Mouse (Mus musculus) heart, embryonic 12.5 days (tissue): ENCODE results near the gene Klf9. TPM values are rescaled to one million over a fixed set of nuclear protein-coding genes. Genes with fewer than 3 reads are reported as not detected.

Experiments
- ATAC-seq: fragments of 200-750 bp; cut with Nextera tagmentation; 2 replicates; pipeline ENCODE4 v1.8.0; 2017; ENCODE audit warnings: moderate TSS enrichment, moderate library complexity; ENCODE audit not compliant: insufficient number of reproducible peaks, low FRiP score
- H3K27ac ChIP-seq: fragments of 300-500 bp; sonication (generic); 2 replicates; pipeline ENCODE4 v1.5.1; 2016; ENCODE audit warnings: mild to moderate bottlenecking, moderate library complexity; ENCODE audit not compliant: poor library complexity, severe bottlenecking
- H3K27me3 ChIP-seq: fragments of 300-500 bp; sonication (generic); replicated peaks from 2 replicates; pipeline ENCODE4 v1.6.1; 2016; ENCODE audit warnings: mild to moderate bottlenecking, moderate library complexity
- H3K36me3 ChIP-seq: fragments of 300-500 bp; sonication (generic); 2 replicates; pipeline ENCODE4 v1.6.1; 2016; ENCODE audit warnings: mild to moderate bottlenecking, moderate library complexity
- H3K4me1 ChIP-seq: fragments of 300-500 bp; sonication (generic); replicated peaks from 2 replicates; pipeline ENCODE4 v1.6.1; 2016; ENCODE audit warnings: mild to moderate bottlenecking
- H3K4me2 ChIP-seq: fragments of 300-500 bp; sonication (generic); 2 replicates; pipeline ENCODE4 v1.6.1; 2016; ENCODE audit warnings: mild to moderate bottlenecking, moderate library complexity
- H3K4me3 ChIP-seq: fragments of 300-500 bp; sonication (generic); 2 replicates; pipeline ENCODE4 v1.5.1; 2016; ENCODE audit warnings: mild to moderate bottlenecking
- H3K9ac ChIP-seq: fragments of 300-500 bp; sonication (generic); 2 replicates; pipeline ENCODE4 v1.6.1; 2016; ENCODE audit warnings: mild to moderate bottlenecking, moderate library complexity
- H3K9me3 ChIP-seq: fragments of 300-500 bp; sonication (generic); replicated peaks from 2 replicates; pipeline ENCODE4 v1.6.1; 2016; ENCODE audit warnings: mild to moderate bottlenecking, moderate library complexity
- WGBS: fragments of 180-500 bp; shearing (Covaris S2); methylation state at CpG from one replicate; pipeline ENCODE4 v1.1.7; 2016; 5-methylcytosine and 5-hydroxymethylcytosine counted together
- polyA plus RNA-seq: library from polyadenylated mRNA; unstranded; fragments of >200 nt; fragmentation: Nextera tagmentation; extraction: Ambion mirVana; gene quantifications from 2 replicates; pipeline ENCODE4 v1.2.1, GENCODE M21; 2016

The Klf9 gene
- polyA plus RNA-seq, 1 experiment from 2014 or later: 2.1 TPM

DNA sequence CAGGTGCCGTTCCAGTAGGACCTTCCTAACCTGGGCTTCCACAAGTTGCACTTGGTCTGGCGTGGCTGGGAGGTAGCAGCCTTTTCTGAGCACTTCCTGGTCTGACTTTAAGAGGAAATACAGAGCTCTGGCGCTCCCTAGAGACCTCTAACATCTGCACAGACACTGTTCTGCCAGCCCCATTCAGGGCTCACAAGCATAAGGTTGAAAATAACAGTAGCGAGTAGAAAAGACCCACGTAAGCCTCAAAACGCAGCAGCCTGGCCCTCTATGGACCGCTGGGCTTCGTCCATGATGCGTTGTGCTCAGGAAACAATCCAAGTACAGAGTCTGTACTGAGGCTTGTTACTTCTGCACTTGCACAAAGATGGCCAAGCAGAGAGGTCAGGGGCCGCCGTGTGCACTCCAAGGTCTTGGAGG is 10.6 kb downstream of the Klf9 start:
- H3K27me3 ChIP-seq: no peaks in the 10 kb centered on the region
- peak; percentile 66; the same call in 1 of the 2 replicates for ATAC-seq
- H3K4me2 ChIP-seq: peak overlapping the region; percentile 54
- no peaks in the 10 kb centered on the region for H3K36me3 ChIP-seq
- H3K27ac ChIP-seq: no peak overlapping the region
- no peaks in the 10 kb centered on the region for H3K9me3 ChIP-seq
- H3K4me1 ChIP-seq: peaks cover 21% of the 10 kb centered on the region
- no peak overlapping the region for H3K9ac ChIP-seq
- no peak overlapping the region for H3K4me3 ChIP-seq
- WGBS: 21% methylated on average over 11 of the region's 11 CpGs

DNA sequence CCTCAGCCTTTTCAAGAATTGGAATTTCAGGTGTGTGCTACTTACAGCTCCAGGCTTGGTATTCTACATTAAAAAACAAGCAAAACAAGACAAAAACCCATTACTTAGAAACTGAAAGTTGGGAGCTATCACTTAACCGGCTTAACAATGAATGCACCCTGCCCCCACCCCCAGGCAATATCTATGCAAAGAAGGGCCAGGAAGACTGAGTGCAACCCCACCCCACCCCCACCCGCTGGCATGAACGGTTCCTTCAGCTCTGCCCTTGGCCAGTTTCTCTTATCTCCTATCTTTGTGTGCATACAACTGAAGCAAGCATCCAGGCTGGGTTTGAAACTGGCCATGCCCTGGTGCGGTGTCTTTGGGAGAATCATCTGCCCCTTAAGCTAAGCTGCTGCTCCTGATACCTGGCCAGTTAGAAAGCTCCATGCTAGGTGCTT is 11.2 kb downstream of the Klf9 start:
- H3K9ac ChIP-seq: no peak overlapping the region
- H3K9me3 ChIP-seq: no peaks in the 10 kb centered on the region
- WGBS: 10% methylated on average over 4 of the region's 4 CpGs
- no peaks in the 10 kb centered on the region for H3K27me3 ChIP-seq
- no peaks in the 10 kb centered on the region for H3K36me3 ChIP-seq
- ATAC-seq: peak; percentile 59; the same call in 1 of the 2 replicates
- peaks cover 21% of the 10 kb centered on the region for H3K4me1 ChIP-seq
- no peak overlapping the region for H3K27ac ChIP-seq
- no peak overlapping the region for H3K4me3 ChIP-seq
- H3K4me2 ChIP-seq: peak overlapping the region; percentile 54

DNA sequence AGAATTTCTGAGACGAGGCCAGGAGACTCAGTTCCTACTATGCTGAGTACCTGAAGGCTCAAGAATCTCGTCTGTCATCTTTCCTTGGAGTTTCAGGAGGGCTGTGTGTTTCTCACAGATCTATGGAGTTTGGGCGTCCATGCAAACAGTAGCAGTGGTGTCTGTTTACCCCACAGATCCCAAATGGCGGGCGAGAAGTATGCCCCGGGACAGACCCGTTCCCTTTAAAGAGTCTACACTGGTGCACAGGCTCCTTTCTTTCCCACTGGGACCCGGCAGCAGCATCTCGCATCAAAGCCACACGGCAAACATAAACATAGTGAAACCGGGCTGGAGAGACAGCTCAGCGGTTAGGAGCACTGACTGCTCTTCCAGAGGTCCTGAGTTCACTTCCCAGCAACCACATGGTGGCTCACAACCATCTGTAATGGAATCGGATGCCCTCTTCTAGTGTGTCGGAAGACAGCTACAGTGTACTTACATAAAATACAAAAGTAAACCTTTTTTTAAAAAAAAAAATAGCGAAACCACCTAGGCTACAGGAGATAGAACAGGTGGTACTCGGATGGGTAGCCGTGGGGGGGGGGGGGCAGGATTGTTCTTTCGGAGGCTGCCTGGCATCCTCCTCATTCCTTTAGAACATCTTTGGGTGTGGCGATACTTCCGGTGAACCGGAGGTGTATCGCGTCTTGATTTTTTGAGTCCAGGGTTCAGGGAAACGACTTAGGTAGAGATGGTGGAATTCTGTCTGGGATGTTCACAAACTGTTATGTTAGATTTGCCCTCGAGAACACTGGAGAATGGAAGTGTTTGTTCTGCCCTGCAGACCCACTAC is 12.0 kb downstream of the Klf9 start:
- H3K4me3 ChIP-seq: no peak overlapping the region
- H3K36me3 ChIP-seq: no peaks in the 10 kb centered on the region
- H3K9ac ChIP-seq: no peak overlapping the region
- H3K4me1 ChIP-seq: peaks cover 21% of the 10 kb centered on the region
- H3K27ac ChIP-seq: no peak overlapping the region
- H3K27me3 ChIP-seq: no peaks in the 10 kb centered on the region
- ATAC-seq: no peak
- WGBS: 61% methylated on average over 25 of the region's 25 CpGs
- peak overlapping the region; percentile 54; the same call in 1 of the 2 replicates for H3K4me2 ChIP-seq
- no peaks in the 10 kb centered on the region for H3K9me3 ChIP-seq

DNA sequence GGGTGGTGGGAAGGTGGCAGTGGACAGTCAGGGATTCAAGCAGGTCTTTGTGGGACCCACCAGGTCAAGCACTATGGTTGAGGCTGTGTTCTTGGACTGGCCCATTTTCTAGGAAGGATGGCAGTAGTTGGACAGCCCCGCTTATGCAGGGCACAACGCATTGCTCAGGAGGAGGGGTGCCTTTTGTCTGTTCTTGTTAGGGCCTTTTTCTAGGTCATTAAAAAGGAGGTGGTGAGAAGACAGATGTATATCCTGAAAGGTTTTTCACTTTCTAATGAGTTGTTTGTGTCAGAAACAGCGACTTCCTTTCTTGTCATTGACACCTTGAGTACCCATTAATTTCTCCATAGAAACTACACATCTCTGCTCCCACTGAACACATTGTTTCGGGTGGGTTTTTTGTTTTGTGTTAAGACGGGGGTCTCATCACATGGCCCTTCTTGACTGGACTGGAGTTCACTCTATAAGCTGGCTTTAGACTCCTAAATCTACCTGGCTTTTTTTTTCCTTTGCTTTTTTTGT is 12.6 kb downstream of the Klf9 start:
- WGBS: 83% methylated on average over 5 of the region's 5 CpGs
- H3K36me3 ChIP-seq: no peaks in the 10 kb centered on the region

DNA sequence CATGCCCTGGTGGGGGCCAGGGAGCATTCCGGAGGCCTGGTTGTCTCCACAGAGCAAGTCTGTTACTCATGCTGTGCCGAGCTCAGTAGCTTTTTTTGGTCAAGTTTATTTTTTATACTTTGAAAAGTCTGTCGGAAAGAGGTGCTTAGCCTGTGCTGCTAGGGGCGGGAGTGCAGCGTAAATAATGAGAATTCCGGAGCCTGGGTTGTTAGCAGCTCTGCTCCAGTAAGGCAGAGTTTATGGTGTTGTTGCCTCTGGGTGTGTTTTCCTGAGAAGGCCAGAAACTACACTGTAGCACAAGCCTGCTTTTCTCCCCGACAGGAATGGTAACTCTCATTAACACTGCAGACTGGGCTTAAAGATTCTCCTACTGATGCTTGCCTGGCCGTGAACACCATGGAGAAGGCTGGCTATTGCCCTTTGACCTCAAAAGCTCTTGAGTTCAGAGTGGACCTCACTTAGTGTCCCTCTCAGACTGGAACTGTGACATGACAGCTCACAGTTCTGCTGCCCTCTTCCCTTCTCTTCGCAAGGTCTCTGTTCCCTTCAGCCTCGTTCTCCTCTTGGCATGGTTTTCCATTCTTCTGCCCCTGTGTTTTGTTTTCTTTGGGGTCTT is 18.9 kb downstream of the Klf9 start:
- no peaks in the 10 kb centered on the region for H3K9me3 ChIP-seq
- H3K36me3 ChIP-seq: no peaks in the 10 kb centered on the region
- H3K4me2 ChIP-seq: no peak overlapping the region
- no peak overlapping the region for H3K4me3 ChIP-seq
- WGBS: 74% methylated on average over 10 of the region's 10 CpGs
- no peaks in the 10 kb centered on the region; the same call in 1 of the 2 replicates for H3K27me3 ChIP-seq
- peaks cover 14% of the 10 kb centered on the region for H3K4me1 ChIP-seq
- no peak overlapping the region for H3K27ac ChIP-seq
- no peak for ATAC-seq
- no peak overlapping the region for H3K9ac ChIP-seq

More for the DNA sequence above, 12.6 kb downstream of the Klf9 start:
- H3K9me3 ChIP-seq: no peaks in the 10 kb centered on the region
- ATAC-seq: no peak
- no peak overlapping the region for H3K4me2 ChIP-seq
- H3K4me3 ChIP-seq: no peak overlapping the region
- H3K27ac ChIP-seq: no peak overlapping the region
- H3K9ac ChIP-seq: no peak overlapping the region
- H3K27me3 ChIP-seq: no peaks in the 10 kb centered on the region
- H3K4me1 ChIP-seq: peaks cover 21% of the 10 kb centered on the region

DNA sequence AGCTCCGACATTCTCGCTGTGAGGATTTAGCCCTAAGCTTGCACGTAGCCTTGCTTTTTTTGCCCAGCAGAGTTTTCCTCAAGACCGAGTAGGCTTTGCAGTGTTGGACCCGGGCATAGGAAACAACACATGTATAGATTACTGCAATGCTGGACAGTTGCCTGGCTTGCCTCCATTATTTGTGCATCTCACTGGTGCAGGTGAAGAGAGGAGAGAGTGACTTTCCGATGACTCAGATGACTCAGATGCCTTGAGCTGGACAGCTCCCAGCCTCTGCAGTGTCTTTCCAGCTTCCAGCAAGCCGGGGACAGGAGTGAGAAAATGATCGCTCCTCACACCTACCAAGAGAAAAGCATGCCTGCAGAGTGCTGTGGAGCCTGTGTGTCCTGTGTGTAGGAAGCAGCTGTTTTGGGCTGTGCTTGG is 21.4 kb downstream of the Klf9 start:
- WGBS: 21% methylated on average over 8 of the region's 8 CpGs
- H3K9ac ChIP-seq: no peak overlapping the region
- H3K9me3 ChIP-seq: no peaks in the 10 kb centered on the region
- ATAC-seq: 0 out of 2 replicates have a peak, but pooled peaks have one; percentile 33
- H3K27ac ChIP-seq: no peak overlapping the region
- H3K36me3 ChIP-seq: no peaks in the 10 kb centered on the region
- H3K4me1 ChIP-seq: peaks cover 14% of the 10 kb centered on the region
- no peaks in the 10 kb centered on the region; the same call in 1 of the 2 replicates for H3K27me3 ChIP-seq
- H3K4me2 ChIP-seq: peak overlapping the region; percentile 22; the same call in 1 of the 2 replicates
- H3K4me3 ChIP-seq: no peak overlapping the region

DNA sequence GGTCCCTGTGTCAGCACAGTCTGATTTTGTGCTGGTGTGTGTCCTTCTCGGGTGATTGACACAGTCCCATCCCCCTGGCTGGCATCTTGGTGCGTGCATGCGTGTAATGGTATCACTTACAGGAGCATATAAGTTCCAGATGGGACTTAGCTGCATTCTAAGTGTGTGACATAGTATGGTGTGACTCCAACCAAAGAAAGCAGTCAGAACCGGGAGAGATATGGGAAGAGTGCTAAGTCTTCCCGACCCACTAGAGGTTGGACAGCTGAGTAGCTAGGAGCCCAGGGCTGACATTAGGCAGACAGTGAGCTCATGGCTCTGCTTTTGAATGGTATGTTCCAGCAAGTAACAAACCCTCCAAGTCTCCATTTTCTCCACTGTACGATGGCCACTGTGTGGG is 21.9 kb downstream of the Klf9 start:
- no peak for ATAC-seq
- Histone ChIP-seq H3K4me3 (no peak overlapping the region), H3K4me1 (peaks cover 14% of the 10 kb centered on the region), H3K36me3 (no peaks in the 10 kb centered on the region), H3K27ac (no peak overlapping the region), H3K27me3 (no peaks in the 10 kb centered on the region; the same call in 1 of the 2 replicates), H3K9ac (no peak overlapping the region), H3K4me2 (no peak overlapping the region), H3K9me3 (no peaks in the 10 kb centered on the region)
- WGBS: 58% methylated on average over 6 of the region's 6 CpGs

DNA sequence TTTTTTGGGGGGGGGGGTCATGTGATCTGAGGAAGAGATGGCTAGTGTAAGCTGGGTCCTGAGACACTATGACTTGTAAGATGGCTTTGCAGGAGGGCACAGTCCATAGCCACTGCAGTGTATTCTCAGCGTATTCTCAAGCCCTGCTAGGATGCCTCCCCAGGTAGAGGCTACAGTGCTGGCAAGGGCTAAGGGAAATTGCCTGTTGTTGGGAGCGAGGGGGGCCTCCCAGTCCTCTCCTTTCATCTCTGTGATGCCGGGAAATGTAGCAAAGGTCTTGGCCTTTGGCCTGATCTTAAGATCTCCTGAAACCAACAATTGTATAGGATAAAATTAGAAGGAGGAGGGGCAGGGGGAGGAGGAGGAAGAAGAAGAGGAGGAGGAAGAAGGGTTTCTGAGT is 22.3 kb downstream of the Klf9 start:
- 75% methylated on average over 3 of the region's 3 CpGs for WGBS
- H3K9ac ChIP-seq: no peak overlapping the region
- peaks cover 14% of the 10 kb centered on the region for H3K4me1 ChIP-seq
- no peak for ATAC-seq
- H3K9me3 ChIP-seq: no peaks in the 10 kb centered on the region
- no peak overlapping the region for H3K27ac ChIP-seq
- no peak overlapping the region for H3K4me2 ChIP-seq
- H3K4me3 ChIP-seq: no peak overlapping the region
- H3K36me3 ChIP-seq: no peaks in the 10 kb centered on the region
- no peaks in the 10 kb centered on the region; the same call in 1 of the 2 replicates for H3K27me3 ChIP-seq

DNA sequence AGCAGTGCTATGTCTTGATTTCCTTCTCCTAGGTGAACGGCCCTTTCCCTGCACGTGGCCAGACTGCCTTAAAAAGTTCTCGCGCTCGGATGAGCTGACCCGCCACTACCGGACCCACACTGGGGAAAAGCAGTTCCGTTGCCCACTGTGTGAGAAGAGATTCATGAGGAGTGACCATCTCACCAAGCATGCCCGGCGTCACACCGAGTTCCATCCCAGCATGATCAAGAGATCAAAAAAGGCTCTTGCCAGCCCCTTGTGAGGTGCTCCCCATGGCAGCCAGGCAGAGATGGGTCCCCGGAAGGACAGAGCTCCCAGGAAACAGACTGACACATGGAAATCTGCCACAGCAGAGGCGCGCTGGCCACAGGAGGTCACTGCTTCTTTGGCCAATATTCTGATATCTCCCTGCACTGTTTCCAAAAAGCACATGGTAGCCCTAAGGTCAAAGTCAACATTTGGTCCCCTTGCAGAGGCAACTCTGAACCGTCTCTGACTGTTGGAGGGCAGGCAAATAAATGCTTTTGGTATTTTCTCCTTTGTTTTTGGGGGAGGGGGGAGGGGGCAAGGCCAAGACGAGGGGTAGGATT is 23.7 kb downstream of the Klf9 start:
- Histone ChIP-seq H3K4me2 (no peak overlapping the region), H3K9me3 (no peaks in the 10 kb centered on the region), H3K36me3 (no peaks in the 10 kb centered on the region), H3K9ac (no peak overlapping the region), H3K4me3 (no peak overlapping the region), H3K27me3 (no peaks in the 10 kb centered on the region; the same call in 1 of the 2 replicates), H3K27ac (no peak overlapping the region), H3K4me1 (peaks cover 14% of the 10 kb centered on the region)
- WGBS: 87% methylated on average over 16 of the region's 16 CpGs
- no peak for ATAC-seq

DNA sequence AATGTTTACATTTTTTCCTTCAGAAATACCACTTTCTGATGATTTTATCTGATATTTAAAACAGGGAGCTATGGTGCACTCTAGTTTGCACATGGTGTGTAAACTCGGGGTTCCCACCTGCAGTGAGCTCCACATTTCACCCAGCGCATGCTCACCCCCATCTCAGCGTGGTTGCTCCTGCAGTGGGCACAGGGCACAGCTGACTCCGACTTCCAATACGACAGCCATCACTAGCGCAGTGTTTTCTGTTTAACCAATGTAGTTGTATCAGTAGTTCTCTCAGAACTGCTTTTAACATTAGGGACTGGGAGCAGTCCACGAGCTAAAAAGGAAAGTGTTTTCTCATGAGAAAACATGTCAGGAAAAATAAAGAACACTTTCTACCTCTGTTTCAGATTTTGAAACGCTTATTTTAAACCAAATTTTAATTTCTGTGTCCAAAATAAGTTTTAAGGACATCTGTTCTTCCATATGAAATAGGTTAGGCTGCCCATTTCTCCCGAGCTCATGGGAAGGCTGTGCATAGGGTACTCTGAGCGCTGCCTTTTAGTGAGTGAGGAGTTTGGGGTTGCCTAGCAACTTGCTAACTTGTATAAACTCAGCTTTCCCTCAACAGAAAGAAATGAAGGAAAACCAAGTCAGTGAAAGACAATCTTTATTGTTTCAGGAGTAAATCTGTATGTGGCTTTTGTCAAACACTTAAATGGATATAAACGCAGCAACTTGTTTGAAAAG is 25.7 kb downstream of the Klf9 start:
- H3K9me3 ChIP-seq: 0 out of 2 replicates have a peak, but pooled peaks cover 8% of the 10 kb centered on the region
- no peaks in the 10 kb centered on the region; the same call in 1 of the 2 replicates for H3K27me3 ChIP-seq
- H3K4me3 ChIP-seq: no peak overlapping the region
- ATAC-seq: no peak
- H3K4me1 ChIP-seq: peaks cover 14% of the 10 kb centered on the region
- WGBS: 82% methylated on average over 11 of the region's 11 CpGs
- H3K27ac ChIP-seq: no peak overlapping the region
- no peak overlapping the region for H3K9ac ChIP-seq
- 0 out of 2 replicates have a peak, but pooled peaks cover 3% of the 10 kb centered on the region for H3K36me3 ChIP-seq
- no peak overlapping the region for H3K4me2 ChIP-seq
